Mouse (Mus musculus) forebrain, postnatal 0 days (tissue): Measurements from ENCODE around the gene Prkcb. TPM values are rescaled to one million over a fixed set of nuclear protein-coding genes. Genes with fewer than 3 reads are reported as not detected.

Experiments used
- ATAC-seq: fragments of 200-750 bp; cut with Nextera tagmentation; 2 replicates; pipeline ENCODE4 v1.8.0; 2017; ENCODE audit warnings: mild to moderate bottlenecking, moderate library complexity
- DNase-seq: peaks from one replicate; pipeline ENCODE4 v3.0.0-alpha.2; 2015
- H3K27ac ChIP-seq: fragments of 300-500 bp; sonication (generic); 2 replicates; pipeline ENCODE4 v1.5.1; 2014; ENCODE audit warnings: low read depth, mild to moderate bottlenecking, antibody characterized with exemption, low read length, moderate library complexity, mixed read lengths
- H3K27me3 ChIP-seq: fragments of 300-500 bp; sonication (generic); 2 replicates; pipeline ENCODE4 v1.6.1; 2014; ENCODE audit warnings: mild to moderate bottlenecking, low read length, mixed read lengths; ENCODE audit not compliant: insufficient read depth
- H3K36me3 ChIP-seq: fragments of 300-500 bp; sonication (generic); 2 replicates; pipeline ENCODE4 v1.6.1; 2014; ENCODE audit warnings: mild to moderate bottlenecking, moderate library complexity; ENCODE audit not compliant: insufficient read depth
- H3K4me1 ChIP-seq: fragments of 300-500 bp; sonication (generic); 2 replicates; pipeline ENCODE4 v1.6.1; 2014; ENCODE audit warnings: antibody characterized with exemption; ENCODE audit not compliant: insufficient read depth
- H3K4me2 ChIP-seq: fragments of 300-500 bp; sonication (generic); 2 replicates; pipeline ENCODE4 v1.6.1; 2014; ENCODE audit warnings: low read depth, mild to moderate bottlenecking, moderate library complexity
- H3K4me3 ChIP-seq: fragments of 300-500 bp; sonication (generic); 2 replicates; pipeline ENCODE4 v1.5.1; 2014; ENCODE audit warnings: low read depth, low read length, mixed read lengths
- H3K9ac ChIP-seq: fragments of 300-500 bp; sonication (generic); 2 replicates; pipeline ENCODE4 v1.6.1; 2014; ENCODE audit warnings: mild to moderate bottlenecking
- H3K9me3 ChIP-seq: fragments of 300-500 bp; sonication (generic); 2 replicates; pipeline ENCODE4 v1.6.1; 2016; ENCODE audit warnings: low read length
- CTCF ChIP-seq: sonication (generic); IDR thresholded peaks from 2 replicates; pipeline ENCODE4 v1.5.1; 2016; ENCODE audit warnings: antibody characterized with exemption, control low read depth, low read depth
- WGBS: fragments of 180-500 bp; shearing (Covaris S2); extraction: QIAGEN DNeasy Blood & Tissue Kit; methylation state at CpG from one replicate; pipeline ENCODE4 v1.1.7; 2014; 5-methylcytosine and 5-hydroxymethylcytosine counted together
- polyA plus RNA-seq: library from polyadenylated mRNA; unstranded; fragments of >200 nt; fragmentation: Nextera tagmentation; extraction: Ambion mirVana; gene quantifications from 2 replicates; pipeline ENCODE4 v1.2.1, GENCODE M21; 2015
- total RNA-seq: library from RNA; depleted of rRNA; stranded (reverse); fragments of >200 nt; gene quantifications from 2 replicates; pipeline ENCODE4 v1.2.3, GENCODE M21; 2014

Gene Prkcb
- total and polyA plus RNA-seq, 2 experiments from 2014 or later = 145 to 207 TPM

- TF ChIP-seq CTCF = no peak
- no peaks in the 10 kb centered on the region for H3K4me1 ChIP-seq
- no peak overlapping the region for H3K4me3 ChIP-seq
- H3K9me3 ChIP-seq = no peaks in the 10 kb centered on the region
- no peak overlapping the region for H3K9ac ChIP-seq
- no peak for ATAC-seq
- DNase-seq = no peak
- H3K36me3 ChIP-seq = no peaks in the 10 kb centered on the region
- no peak overlapping the region for H3K27ac ChIP-seq
- no peaks in the 10 kb centered on the region for H3K27me3 ChIP-seq
- 82% methylated on average over 8 of the region's 8 CpGs for WGBS
- no peak overlapping the region for H3K4me2 ChIP-seq
Measured at GRCm38 (mm10) chr7:122452671-122453070, 164.1 kb downstream of the Prkcb start.

GRCm38 (mm10) chr7:122459203-122459965 is 170.8 kb downstream of the Prkcb start:
- Histone ChIP-seq H3K4me2 (no peak overlapping the region), H3K9me3 (no peaks in the 10 kb centered on the region), H3K9ac (no peak overlapping the region), H3K36me3 (no peaks in the 10 kb centered on the region), H3K4me1 (no peaks in the 10 kb centered on the region), H3K27ac (no peak overlapping the region), H3K4me3 (no peak overlapping the region), H3K27me3 (peaks cover 3% of the 10 kb centered on the region; the same call in 1 of the 2 replicates)
- DNase-seq (peak; percentile 94), ATAC-seq (peak; percentile 89)
- TF ChIP-seq CTCF = peak; percentile 99
- 66% methylated on average over 9 of the region's 9 CpGs for WGBS

GRCm38 (mm10) chr7:122460020-122460419 is 171.5 kb downstream of the Prkcb start:
- Histone ChIP-seq H3K27ac (no peak overlapping the region), H3K9ac (no peak overlapping the region), H3K4me1 (no peaks in the 10 kb centered on the region), H3K4me3 (no peak overlapping the region), H3K4me2 (no peak overlapping the region), H3K36me3 (no peaks in the 10 kb centered on the region), H3K27me3 (peaks cover 3% of the 10 kb centered on the region; the same call in 1 of the 2 replicates), H3K9me3 (no peaks in the 10 kb centered on the region)
- no peak for TF ChIP-seq CTCF
- WGBS = 56% methylated on average over 2 of the region's 2 CpGs
- DNase-seq (no peak), ATAC-seq (no peak)

- H3K4me3 ChIP-seq = no peak overlapping the region
- ATAC-seq (no peak), DNase-seq (peak; percentile 66)
- TF ChIP-seq CTCF = peak; percentile 90
- peaks cover 3% of the 10 kb centered on the region; the same call in 1 of the 2 replicates for H3K27me3 ChIP-seq
- H3K9me3 ChIP-seq = no peaks in the 10 kb centered on the region
- H3K9ac ChIP-seq = no peak overlapping the region
- no peaks in the 10 kb centered on the region for H3K4me1 ChIP-seq
- 52% methylated on average over 8 of the region's 8 CpGs for WGBS
- no peak overlapping the region for H3K27ac ChIP-seq
- H3K4me2 ChIP-seq = no peak overlapping the region
- no peaks in the 10 kb centered on the region for H3K36me3 ChIP-seq
Measured at GRCm38 (mm10) chr7:122465823-122466549, 177.4 kb downstream of the Prkcb start.

- Histone ChIP-seq H3K36me3 (no peaks in the 10 kb centered on the region), H3K9me3 (no peaks in the 10 kb centered on the region), H3K4me1 (no peaks in the 10 kb centered on the region), H3K9ac (no peak overlapping the region), H3K4me3 (no peak overlapping the region), H3K27me3 (peaks cover 3% of the 10 kb centered on the region; the same call in 1 of the 2 replicates), H3K27ac (no peak overlapping the region), H3K4me2 (no peak overlapping the region)
- no peak for TF ChIP-seq CTCF
- ATAC-seq (no peak), DNase-seq (no peak)
- WGBS = 93% methylated on average over 2 of the region's 2 CpGs
Measured at GRCm38 (mm10) chr7:122466722-122467121, 178.2 kb downstream of the Prkcb start.

- no peak overlapping the region for H3K4me2 ChIP-seq
- WGBS = 69% methylated on average over 8 of the region's 8 CpGs
- no peak for DNase-seq
- ATAC-seq = no peak
- H3K4me1 ChIP-seq = no peaks in the 10 kb centered on the region
- no peaks in the 10 kb centered on the region for H3K9me3 ChIP-seq
- no peak overlapping the region for H3K4me3 ChIP-seq
- peaks cover 2% of the 10 kb centered on the region; the same call in 1 of the 2 replicates for H3K27me3 ChIP-seq
- no peak overlapping the region for H3K9ac ChIP-seq
- no peaks in the 10 kb centered on the region for H3K36me3 ChIP-seq
- no peak for TF ChIP-seq CTCF
- H3K27ac ChIP-seq = no peak overlapping the region
Measured at GRCm38 (mm10) chr7:122467831-122468230, 179.3 kb downstream of the Prkcb start.
